Mouse (Mus musculus): ENCODE data around the gene Gm28048. TPM values are rescaled to one million over a fixed set of nuclear protein-coding genes. Genes with fewer than 3 reads are reported as not detected.

Gene Gm28048
- total and polyA plus RNA-seq, 2 experiments from 2014 or later, result 6.8 TPM; not detected in 1

- no peak overlapping the region for H3K9ac ChIP-seq (replicated peaks; ENCODE audit: low read depth, low read length)
- no peaks in the 10 kb centered on the region for H3K9me3 ChIP-seq (replicated peaks; ENCODE audit: control insufficient read depth, low read length)
- H3K4me3 ChIP-seq (ENCODE audit: low read depth, low read length), result no peak overlapping the region
- no peak overlapping the region for H3K27ac ChIP-seq (ENCODE audit: low read depth)
- H3K27me3 ChIP-seq (ENCODE audit: control insufficient read depth, insufficient read depth, low read length), result no peaks in the 10 kb centered on the region
- 84% methylated on average over 1 of the region's 1 CpGs for WGBS
- DNase-seq (ENCODE audit: low spot score), result no peak
- TF ChIP-seq CTCF (IDR thresholded peaks at IDR 0.05; ENCODE audit: low read depth) (no peak), EP300 (IDR thresholded peaks at IDR 0.05; ENCODE audit: low read depth) (no peak)
- ATAC-seq (ENCODE audit: insufficient read depth, low read depth), result no peak
- no peaks in the 10 kb centered on the region for H3K36me3 ChIP-seq (replicated peaks; ENCODE audit: control insufficient read depth, insufficient read depth, low read length)
- H3K4me2 ChIP-seq (ENCODE audit: low read depth, low read length), result no peak overlapping the region
- no peaks in the 10 kb centered on the region for H3K4me1 ChIP-seq (ENCODE audit: control insufficient read depth, insufficient read depth)
Measured at GRCm38 (mm10) chr11:23013096-23013495, 31.2 kb upstream of the Gm28048 start.

GRCm38 (mm10) chr11:23008824-23009200 is 26.9 kb upstream of the Gm28048 start:
- 29% methylated on average over 4 of the region's 4 CpGs for WGBS
- Histone ChIP-seq H3K36me3 (replicated peaks; ENCODE audit: control insufficient read depth, insufficient read depth, low read length) (peaks cover 6% of the 10 kb centered on the region), H3K27me3 (ENCODE audit: control insufficient read depth, insufficient read depth, low read length) (no peaks in the 10 kb centered on the region), H3K27ac (ENCODE audit: low read depth) (no peak overlapping the region), H3K9ac (replicated peaks; ENCODE audit: low read depth, low read length) (peak overlapping the region; percentile 46), H3K9me3 (replicated peaks; ENCODE audit: control insufficient read depth, low read length) (no peaks in the 10 kb centered on the region), H3K4me3 (ENCODE audit: low read depth, low read length) (peak overlapping the region; percentile 57), H3K4me1 (ENCODE audit: control insufficient read depth, insufficient read depth) (0 out of 2 replicates have a peak, but pooled peaks cover 5% of the 10 kb centered on the region), H3K4me2 (ENCODE audit: low read depth, low read length) (peak overlapping the region; percentile 81)
- no peak for DNase-seq (ENCODE audit: low spot score)
- TF ChIP-seq CTCF (IDR thresholded peaks at IDR 0.05; ENCODE audit: low read depth) (no peak), EP300 (IDR thresholded peaks at IDR 0.05; ENCODE audit: low read depth) (no peak)
- no peak for ATAC-seq (ENCODE audit: insufficient read depth, low read depth)

- TF ChIP-seq EP300 (IDR thresholded peaks at IDR 0.05; ENCODE audit: low read depth) (no peak), CTCF (IDR thresholded peaks at IDR 0.05; ENCODE audit: low read depth) (peak; percentile 27; the same call in 1 of the 2 replicates)
- Histone ChIP-seq H3K4me1 (ENCODE audit: control insufficient read depth, insufficient read depth) (0 out of 2 replicates have a peak, but pooled peaks cover 5% of the 10 kb centered on the region), H3K9me3 (replicated peaks; ENCODE audit: control insufficient read depth, low read length) (no peaks in the 10 kb centered on the region), H3K4me3 (ENCODE audit: low read depth, low read length) (peak overlapping the region; percentile 57), H3K27me3 (ENCODE audit: control insufficient read depth, insufficient read depth, low read length) (no peaks in the 10 kb centered on the region), H3K36me3 (replicated peaks; ENCODE audit: control insufficient read depth, insufficient read depth, low read length) (peaks cover 11% of the 10 kb centered on the region), H3K27ac (ENCODE audit: low read depth) (peak overlapping the region; percentile 78), H3K4me2 (ENCODE audit: low read depth, low read length) (peak overlapping the region; percentile 81), H3K9ac (replicated peaks; ENCODE audit: low read depth, low read length) (peak overlapping the region; percentile 46)
- WGBS, result under 1% methylated on average over 40 of the region's 40 CpGs
- DNase-seq (ENCODE audit: low spot score) (peak; percentile 80), ATAC-seq (ENCODE audit: insufficient read depth, low read depth) (peak; percentile 92)
Measured at GRCm38 (mm10) chr11:23008181-23008823, 26.4 kb upstream of the Gm28048 start.

- DNase-seq (ENCODE audit: low spot score) (peak; percentile 96), ATAC-seq (ENCODE audit: insufficient read depth, low read depth) (peak; percentile 96)
- WGBS, result under 1% methylated on average over 22 of the region's 22 CpGs
- Histone ChIP-seq H3K4me2 (ENCODE audit: low read depth, low read length) (peak within 1 kb of the TSS; percentile 81), H3K9ac (replicated peaks; ENCODE audit: low read depth, low read length) (peak within 1 kb of the TSS; percentile 46), H3K9me3 (replicated peaks; ENCODE audit: control insufficient read depth, low read length) (no peaks in the 10 kb centered on the region), H3K4me3 (ENCODE audit: low read depth, low read length) (peak within 1 kb of the TSS; percentile 57), H3K4me1 (ENCODE audit: control insufficient read depth, insufficient read depth) (0 out of 2 replicates have a peak, but pooled peaks cover 5% of the 10 kb centered on the region), H3K27me3 (ENCODE audit: control insufficient read depth, insufficient read depth, low read length) (no peaks in the 10 kb centered on the region), H3K27ac (ENCODE audit: low read depth) (peak within 1 kb of the TSS; percentile 78), H3K36me3 (replicated peaks; ENCODE audit: control insufficient read depth, insufficient read depth, low read length) (peaks cover 17% of the 10 kb centered on the region)
- TF ChIP-seq EP300 (IDR thresholded peaks at IDR 0.05; ENCODE audit: low read depth) (no peak), CTCF (IDR thresholded peaks at IDR 0.05; ENCODE audit: low read depth) (no peak)
Measured at GRCm38 (mm10) chr11:23007481-23008180, 25.7 kb upstream of the Gm28048 start, which contains the start of gene Fam161a. Gene Fam161a (plus strand): TSS chr11:23007531.

DNA sequence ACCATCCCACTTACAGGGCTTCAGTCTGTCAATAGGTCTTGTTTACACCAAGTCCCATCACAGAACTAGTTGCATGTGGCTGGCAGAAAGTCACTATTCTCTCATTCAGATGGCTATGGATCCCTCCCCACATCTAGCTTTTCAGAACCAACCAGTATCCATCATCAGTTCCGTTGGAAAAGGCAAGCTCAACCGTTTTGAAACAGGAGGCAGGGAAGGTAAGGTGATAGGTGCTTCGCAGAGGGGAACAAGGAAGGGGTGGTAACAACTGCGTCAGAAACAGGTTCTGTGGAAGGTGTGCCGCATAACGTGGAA is 25.2 kb upstream of the Gm28048 start:
- H3K4me1 ChIP-seq (ENCODE audit: control insufficient read depth, insufficient read depth), result 0 out of 2 replicates have a peak, but pooled peaks cover 5% of the 10 kb centered on the region
- no peaks in the 10 kb centered on the region for H3K27me3 ChIP-seq (ENCODE audit: control insufficient read depth, insufficient read depth, low read length)
- H3K4me2 ChIP-seq (ENCODE audit: low read depth, low read length), result peak overlapping the region; percentile 81
- H3K27ac ChIP-seq (ENCODE audit: low read depth), result 0 out of 2 replicates have a peak overlapping the region, but pooled peaks have one; percentile 20
- peak overlapping the region; percentile 57 for H3K4me3 ChIP-seq (ENCODE audit: low read depth, low read length)
- H3K36me3 ChIP-seq (replicated peaks; ENCODE audit: control insufficient read depth, insufficient read depth, low read length), result peaks cover 22% of the 10 kb centered on the region
- DNase-seq (ENCODE audit: low spot score), result no peak
- no peaks in the 10 kb centered on the region for H3K9me3 ChIP-seq (replicated peaks; ENCODE audit: control insufficient read depth, low read length)
- peak overlapping the region; percentile 42; the same call in 1 of the 2 replicates for H3K9ac ChIP-seq (replicated peaks; ENCODE audit: low read depth, low read length)
- ATAC-seq (ENCODE audit: insufficient read depth, low read depth), result no peak
- TF ChIP-seq EP300 (IDR thresholded peaks at IDR 0.05; ENCODE audit: low read depth), result no peak
- TF ChIP-seq CTCF (IDR thresholded peaks at IDR 0.05; ENCODE audit: low read depth), result 0 out of 2 replicates have a peak, but pooled peaks have one; percentile 4
- 3% methylated on average over 6 of the region's 6 CpGs for WGBS
